Mouse (Mus musculus): ENCODE data around the gene Aamdc.

DNA sequence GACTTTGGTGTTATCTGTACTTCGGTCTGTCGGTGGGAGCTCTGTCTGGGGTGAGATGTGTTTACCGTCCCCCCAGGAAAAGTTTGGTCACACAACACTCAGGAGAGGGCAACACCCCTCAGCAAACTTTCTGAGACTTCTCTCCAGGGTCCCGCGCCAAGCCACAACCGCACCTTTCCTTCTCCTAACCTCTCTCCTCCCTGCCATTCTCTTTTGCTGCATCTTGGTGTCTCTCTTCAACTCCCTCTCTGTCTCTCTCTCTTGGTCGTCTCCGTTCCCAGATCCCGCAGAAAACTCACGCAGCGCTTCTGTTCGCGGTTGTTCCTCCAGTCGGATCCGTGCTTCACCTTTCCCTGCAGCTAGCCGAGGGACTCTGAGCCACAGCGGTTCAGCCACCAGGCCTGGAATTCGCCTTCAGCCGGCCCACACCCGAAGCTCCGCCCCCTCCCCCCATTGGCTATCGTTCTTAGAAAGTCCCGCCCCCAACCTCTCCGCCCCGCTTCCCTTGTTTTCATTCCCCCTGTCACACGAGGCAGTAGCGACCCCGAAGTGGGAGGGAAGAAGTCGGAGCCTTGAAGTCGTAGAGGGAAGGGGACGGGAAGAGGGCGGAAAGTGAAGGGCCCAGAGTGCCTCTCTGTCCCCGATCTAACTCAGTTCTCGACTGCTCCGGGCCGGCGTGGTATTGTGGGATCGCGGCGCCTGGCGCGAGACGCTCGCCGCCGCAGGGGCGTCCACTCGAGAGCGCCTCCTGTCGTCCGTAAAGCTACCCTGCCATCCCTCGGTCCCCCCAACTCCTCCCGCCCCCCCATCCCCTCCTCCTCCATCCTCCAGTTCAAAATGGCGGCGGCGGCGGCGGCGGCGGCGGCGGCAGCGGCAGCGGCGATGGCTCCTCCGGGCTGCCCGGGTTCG, at the start of gene Aamdc, which contains the start of gene Rsf1:
- peak; percentile 97 for TF ChIP-seq POLR2A (IDR thresholded peaks at IDR 0.05; ENCODE audit: extremely low read depth, insufficient read depth, low read length)
- TF ChIP-seq CTCF (IDR thresholded peaks at IDR 0.05; ENCODE audit: low read depth, low read length) = peak; percentile 82

Data from liver, adult 2 months (tissue).